Mouse (Mus musculus): ENCODE measurements around the gene Wasf3.

- TF ChIP-seq CTCF (IDR thresholded peaks at IDR 0.05; ENCODE audit: control insufficient read depth, insufficient read depth, insufficient replicate concordance, low read depth, low read length) = no peak
- TF ChIP-seq POLR2A (IDR thresholded peaks at IDR 0.05; ENCODE audit: control insufficient read depth, low read depth, low read length) = no peak
Measured at GRCm38 (mm10) chr5:146451592-146452254, 66.9 kb downstream of the Wasf3 start.
